Mouse (Mus musculus) G1E (cell line): ENCODE measurements at regions not wholly inside any gene's neighbourhood (a gene's known extent, or its start where the extent isn't known, plus 50 kb on each side); places are given as distances from the start of the nearest gene placed in this dataset.

Source experiments
- ATAC-seq: 2 replicates; pipeline ENCODE4 v1.8.0; 2016; ENCODE audit warnings: mild to moderate bottlenecking; ENCODE audit not compliant: insufficient number of reproducible peaks, poor library complexity, low FRiP score, severe bottlenecking; ENCODE audit errors: extremely low read depth
- DNase-seq: peaks from one replicate; pipeline ENCODE4 v3.0.0; 2012; ENCODE audit warnings: low spot score
- H3K27me3 ChIP-seq: 2 replicates; pipeline ENCODE4 v1.6.1; 2012; ENCODE audit warnings: mild to moderate bottlenecking, low read length, inconsistent platforms; ENCODE audit not compliant: insufficient read depth
- H3K36me3 ChIP-seq: replicated peaks from 2 replicates; pipeline ENCODE3; 2012; ENCODE audit warnings: mild to moderate bottlenecking, inconsistent platforms
- H3K4me1 ChIP-seq: 2 replicates; pipeline ENCODE4 v1.6.1; 2012; ENCODE audit warnings: low read depth, low read length, inconsistent platforms, mixed read lengths; ENCODE audit not compliant: insufficient read depth
- H3K4me3 ChIP-seq: 2 replicates; pipeline ENCODE4 v1.5.1; 2012; ENCODE audit warnings: low read depth, mild to moderate bottlenecking, inconsistent platforms, low read length, moderate library complexity, mixed read lengths
- H3K9me3 ChIP-seq: replicated peaks from 2 replicates; pipeline ENCODE4 v1.6.1; 2012; ENCODE audit warnings: inconsistent platforms
- CTCF ChIP-seq: IDR thresholded peaks from 2 replicates; pipeline ENCODE4 v1.5.1; 2012; ENCODE audit warnings: low read depth, low read length, inconsistent platforms, mixed read lengths
- GATA1 ChIP-seq: IDR thresholded peaks from 2 replicates; pipeline ENCODE4 v1.6.1; 2012; ENCODE audit warnings: borderline replicate concordance, low read length, inconsistent platforms, mixed read lengths
- GATA2 ChIP-seq: IDR thresholded peaks from 2 replicates; pipeline ENCODE4 v1.6.1; 2012; ENCODE audit warnings: low read depth, low read length, inconsistent platforms, borderline replicate concordance
- POLR2AphosphoS5 ChIP-seq: IDR thresholded peaks from 2 replicates; pipeline ENCODE4 v1.6.1; 2012; ENCODE audit warnings: low read depth, low read length, inconsistent platforms; ENCODE audit not compliant: insufficient replicate concordance
- TAL1 ChIP-seq: conservative IDR thresholded peaks from 2 replicates; pipeline ENCODE4 v1.6.1; 2012; ENCODE audit warnings: low read depth, low read length, inconsistent platforms, mixed read lengths

GRCm38 (mm10) chr4:10344147-10344546 lies 530.2 kb upstream of the 2610301B20Rik start:
- Histone ChIP-seq H3K4me3 (no peak overlapping the region), H3K27me3 (no peaks in the 10 kb centered on the region), H3K9me3 (no peaks in the 10 kb centered on the region), H3K4me1 (no peaks in the 10 kb centered on the region), H3K36me3 (no peaks in the 10 kb centered on the region)
- TF ChIP-seq TAL1 (no peak), GATA1 (no peak), POLR2AphosphoS5 (no peak), GATA2 (no peak), CTCF (no peak)
- no peak for ATAC-seq
- DNase-seq: no peak

- DNase-seq (no peak), ATAC-seq (no peak)
- Histone ChIP-seq H3K4me1 (no peaks in the 10 kb centered on the region), H3K27me3 (no peaks in the 10 kb centered on the region), H3K36me3 (no peaks in the 10 kb centered on the region), H3K4me3 (no peak overlapping the region), H3K9me3 (no peaks in the 10 kb centered on the region)
- no peak for TF ChIP-seq TAL1
- TF ChIP-seq CTCF: no peak
- no peak for TF ChIP-seq GATA1
- TF ChIP-seq GATA2: no peak
- TF ChIP-seq POLR2AphosphoS5: no peak
Observed at GRCm38 (mm10) chr4:10351876-10352627, 522.2 kb upstream of the 2610301B20Rik start.

GRCm38 (mm10) chr4:10357572-10357971 lies 516.7 kb upstream of the 2610301B20Rik start:
- no peaks in the 10 kb centered on the region for H3K27me3 ChIP-seq
- ATAC-seq: no peak
- TF ChIP-seq TAL1 (no peak), POLR2AphosphoS5 (no peak), GATA2 (no peak), GATA1 (no peak), CTCF (no peak)
- DNase-seq: no peak
- H3K4me3 ChIP-seq: no peak overlapping the region
- no peaks in the 10 kb centered on the region for H3K9me3 ChIP-seq
- no peaks in the 10 kb centered on the region for H3K4me1 ChIP-seq
- no peaks in the 10 kb centered on the region for H3K36me3 ChIP-seq

DNA sequence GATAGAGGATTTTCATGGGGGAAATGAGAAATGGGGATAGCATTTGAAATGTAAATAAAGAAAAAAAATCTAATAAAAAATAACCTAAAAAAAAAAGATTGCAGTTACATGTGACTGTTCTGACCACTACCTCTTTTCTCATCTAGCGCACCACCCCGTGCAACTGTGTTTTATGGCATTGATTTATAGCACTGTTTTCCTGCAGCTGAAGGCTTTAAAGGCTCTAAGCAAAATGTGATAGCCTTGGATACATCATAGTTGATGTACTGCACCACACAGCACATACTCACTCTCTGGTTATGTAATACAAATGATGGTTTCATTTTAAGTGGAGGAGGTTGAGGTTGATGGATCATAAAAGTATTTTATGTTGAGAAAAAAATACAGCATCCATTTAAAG lies 484.5 kb upstream of the 2610301B20Rik start:
- no peaks in the 10 kb centered on the region for H3K9me3 ChIP-seq
- H3K27me3 ChIP-seq: no peaks in the 10 kb centered on the region
- no peaks in the 10 kb centered on the region for H3K36me3 ChIP-seq
- H3K4me1 ChIP-seq: no peaks in the 10 kb centered on the region
- no peak overlapping the region for H3K4me3 ChIP-seq
- DNase-seq (no peak), ATAC-seq (no peak)
- no peak for TF ChIP-seq GATA2
- TF ChIP-seq TAL1: no peak
- no peak for TF ChIP-seq GATA1

DNA sequence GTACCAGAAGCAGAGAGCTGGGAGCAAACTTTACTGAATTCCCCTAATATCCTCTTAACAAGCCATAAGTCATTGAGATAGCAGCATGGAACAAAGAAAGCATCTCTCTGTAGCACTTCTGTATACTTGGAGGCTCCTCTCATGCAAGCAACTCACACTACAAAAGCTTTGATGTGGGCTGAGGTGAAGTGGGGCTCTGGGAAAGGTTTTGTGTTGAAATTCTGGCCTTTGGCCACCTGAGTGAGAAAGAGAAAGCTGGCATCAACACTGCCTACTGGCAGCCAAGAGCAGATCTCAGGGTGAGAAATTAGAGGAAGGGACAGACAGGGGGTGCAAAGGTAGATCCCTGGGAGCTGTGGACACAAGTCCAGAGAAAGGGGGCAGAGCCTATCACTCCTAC lies 477.0 kb upstream of the 2610301B20Rik start:
- Histone ChIP-seq H3K9me3 (no peaks in the 10 kb centered on the region), H3K27me3 (no peaks in the 10 kb centered on the region), H3K36me3 (no peaks in the 10 kb centered on the region), H3K4me3 (no peak overlapping the region), H3K4me1 (no peaks in the 10 kb centered on the region)
- ATAC-seq (no peak), DNase-seq (no peak)
- TF ChIP-seq GATA1 (no peak), CTCF (no peak), TAL1 (no peak), POLR2AphosphoS5 (no peak), GATA2 (no peak)

GRCm38 (mm10) chr4:10398075-10398474 lies 476.2 kb upstream of the 2610301B20Rik start:
- Histone ChIP-seq H3K27me3 (no peaks in the 10 kb centered on the region), H3K4me1 (no peaks in the 10 kb centered on the region), H3K36me3 (no peaks in the 10 kb centered on the region), H3K9me3 (no peaks in the 10 kb centered on the region), H3K4me3 (no peak overlapping the region)
- no peak for TF ChIP-seq CTCF
- no peak for TF ChIP-seq GATA1
- TF ChIP-seq GATA2: no peak
- no peak for TF ChIP-seq POLR2AphosphoS5
- TF ChIP-seq TAL1: no peak
- ATAC-seq: no peak
- DNase-seq: no peak

- H3K36me3 ChIP-seq: no peaks in the 10 kb centered on the region
- no peak overlapping the region for H3K4me3 ChIP-seq
- no peaks in the 10 kb centered on the region for H3K9me3 ChIP-seq
- ATAC-seq (no peak), DNase-seq (no peak)
- H3K4me1 ChIP-seq: no peaks in the 10 kb centered on the region
- H3K27me3 ChIP-seq: no peaks in the 10 kb centered on the region
- TF ChIP-seq GATA1 (no peak), GATA2 (no peak), CTCF (no peak), POLR2AphosphoS5 (no peak), TAL1 (no peak)
Observed at GRCm38 (mm10) chr4:10399649-10400048, 474.6 kb upstream of the 2610301B20Rik start.
